Mouse (Mus musculus) mouse trophoblast stem cell (cell line): Measurements from ENCODE around the gene Trmt61a.

Source experiments
- in situ Hi-C, 2 experiments: fragments of 300-500 bp; cut with MseI, MboI; formaldehyde crosslinking; loops; 2 replicates in 1 of 2; 3 replicates in 1 of 2; pipeline ENCODE4 v1.15.1; 2025

Gene Trmt61a

DNA sequence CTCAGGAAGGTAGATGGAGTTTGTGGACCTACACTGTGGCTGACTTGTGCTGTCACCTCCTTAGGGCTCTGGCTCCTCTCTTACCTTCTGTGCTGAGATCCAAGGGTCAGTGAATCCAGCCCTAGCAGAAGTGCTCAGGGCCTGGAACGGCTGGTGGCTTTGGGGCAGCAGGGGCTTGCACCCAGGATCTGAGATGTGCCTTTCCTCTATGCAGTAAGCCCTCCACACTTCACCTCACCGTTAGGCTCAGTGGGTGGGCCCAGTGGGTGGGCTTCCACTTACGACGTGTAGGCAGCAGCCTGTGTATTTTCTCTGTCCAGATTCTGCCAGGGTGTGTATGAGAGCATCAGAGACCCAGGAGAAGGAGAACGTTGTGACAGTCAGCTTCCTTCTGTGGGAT lies 55.0 kb downstream of the Trmt61a start:
- in situ Hi-C loops = no loop called here
